Mouse (Mus musculus): ENCODE data around the gene Cog8.
"Not testable (repeated sequence)": the region's sequence is repeated elsewhere in the genome, so short reads cannot be mapped to it uniquely, and the experiment has no call there.

The Cog8 gene

GRCm38 (mm10) chr8:107040632-107041031, 15.9 kb downstream of the Cog8 start:
- no peak for DNase-seq

DNA sequence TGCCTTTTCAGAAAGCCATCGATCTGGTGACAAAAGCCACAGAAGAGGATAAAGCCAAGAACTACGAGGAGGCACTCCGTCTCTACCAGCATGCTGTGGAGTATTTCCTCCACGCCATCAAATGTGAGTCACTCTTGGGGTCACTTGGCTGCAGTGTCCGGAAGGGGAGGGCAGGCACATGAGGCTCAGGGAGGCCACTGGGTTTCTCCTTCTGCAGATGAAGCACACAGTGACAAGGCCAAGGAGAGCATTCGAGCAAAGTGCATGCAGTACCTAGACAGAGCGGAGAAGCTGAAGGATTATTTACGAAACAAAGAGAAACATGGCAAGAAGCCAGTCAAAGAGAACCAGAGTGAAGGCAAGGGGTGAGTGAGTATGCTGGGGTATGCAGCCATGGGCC, 19.9 kb downstream of the Cog8 start:
- no peak for DNase-seq

- no peak for DNase-seq
Observed at GRCm38 (mm10) chr8:107035641-107036040, 20.8 kb downstream of the Cog8 start.

GRCm38 (mm10) chr8:107033609-107034008, 22.9 kb downstream of the Cog8 start:
- not testable (repeated sequence) for DNase-seq

DNA sequence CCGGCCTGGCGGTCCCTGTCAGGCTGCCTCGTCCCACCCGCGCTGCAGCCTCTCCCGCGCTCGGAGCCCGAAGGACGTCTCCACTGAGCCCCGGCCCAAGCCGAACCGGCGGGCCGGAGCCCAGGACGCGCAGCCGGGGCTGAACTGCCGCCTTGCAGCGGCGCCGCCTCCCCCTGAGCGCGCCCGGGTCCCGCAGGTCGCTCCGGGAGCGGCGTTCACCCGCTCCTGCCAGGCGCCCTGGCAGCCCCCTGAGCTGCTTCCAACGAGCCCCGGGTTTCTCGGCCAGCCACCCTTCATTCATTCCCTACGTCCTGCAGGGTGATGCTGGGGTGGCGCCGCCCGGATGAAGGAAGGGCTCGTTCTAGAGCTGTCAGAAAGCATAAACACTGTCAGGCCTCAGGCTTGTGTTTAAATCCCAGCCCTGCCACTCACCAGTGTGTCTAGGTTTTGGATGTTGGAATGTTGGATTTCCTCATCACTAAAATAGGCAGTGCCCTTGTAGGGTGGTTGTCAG, 24.9 kb downstream of the Cog8 start:
- DNase-seq: no peak

DNA sequence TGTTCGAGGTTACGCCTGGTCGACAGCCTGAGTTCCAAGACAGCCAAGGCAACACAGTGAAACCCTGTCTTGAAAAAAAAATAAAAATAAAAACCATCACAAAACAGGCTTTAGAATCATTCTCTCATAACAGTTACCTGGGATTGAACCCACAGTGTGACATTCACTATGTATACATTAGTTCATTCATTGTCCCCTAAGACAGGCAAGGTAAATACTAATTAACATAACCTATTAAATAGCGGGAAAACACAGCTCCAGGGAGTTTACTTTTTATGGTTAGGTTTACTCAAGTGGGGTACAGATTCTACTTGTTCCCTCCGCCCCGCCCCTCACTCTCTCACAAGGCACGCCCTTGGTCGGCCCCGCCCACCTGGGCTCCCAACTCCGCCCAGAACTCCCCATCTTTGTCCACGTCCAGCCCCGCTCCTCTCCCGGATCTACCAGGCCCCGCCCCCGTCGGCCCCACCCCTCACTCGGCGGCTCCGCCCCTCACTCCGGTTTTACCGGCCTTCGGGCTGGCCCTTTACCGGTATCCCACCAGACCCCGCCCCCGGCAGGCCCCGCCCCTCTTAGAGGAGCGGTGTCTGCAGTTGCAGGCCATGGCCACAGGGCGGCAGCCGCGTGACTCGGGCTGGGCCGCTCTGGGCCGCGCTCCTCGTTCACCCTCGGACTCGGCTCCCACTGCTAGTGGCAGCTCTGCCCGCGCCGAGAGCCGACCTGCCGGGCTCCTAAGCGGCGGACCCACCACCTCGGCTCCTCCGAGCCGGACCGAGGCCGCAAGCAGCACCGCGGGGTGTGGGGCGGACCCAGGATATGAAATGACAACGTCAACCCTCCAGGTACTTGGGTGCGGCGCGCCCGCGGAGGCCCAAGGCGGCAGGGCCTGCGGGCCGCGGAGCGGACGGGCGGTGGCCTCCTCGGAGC, 25.6 kb downstream of the Cog8 start, which contains the start of gene Vps4a:
Vps4a (plus strand) TSS at position 573 of the 927 bp plus-strand sequence.
- peak; percentile 98 to 99 for DNase-seq

- no peak for DNase-seq
Observed at GRCm38 (mm10) chr8:107030058-107030457, 26.4 kb downstream of the Cog8 start.

DNA sequence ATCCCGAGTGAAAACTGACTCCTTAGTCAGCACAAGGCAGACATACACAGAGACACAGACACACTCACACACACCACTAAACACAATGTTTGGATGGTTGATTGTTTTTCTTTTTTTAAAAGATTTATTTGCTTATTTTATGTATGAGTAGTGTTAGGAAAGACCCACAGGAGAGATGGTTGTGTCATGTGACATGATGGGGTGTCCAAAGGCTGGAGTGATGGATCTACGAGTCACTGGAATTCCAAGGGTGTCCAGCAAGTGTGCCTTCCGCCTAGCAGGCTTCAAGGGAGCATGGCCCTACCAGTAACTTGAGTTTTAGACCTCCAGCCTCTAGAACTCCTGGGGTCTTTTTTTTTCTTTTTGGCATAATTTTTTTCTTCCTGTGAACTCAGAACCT, 27.2 kb downstream of the Cog8 start:
- no peak for DNase-seq

DNA sequence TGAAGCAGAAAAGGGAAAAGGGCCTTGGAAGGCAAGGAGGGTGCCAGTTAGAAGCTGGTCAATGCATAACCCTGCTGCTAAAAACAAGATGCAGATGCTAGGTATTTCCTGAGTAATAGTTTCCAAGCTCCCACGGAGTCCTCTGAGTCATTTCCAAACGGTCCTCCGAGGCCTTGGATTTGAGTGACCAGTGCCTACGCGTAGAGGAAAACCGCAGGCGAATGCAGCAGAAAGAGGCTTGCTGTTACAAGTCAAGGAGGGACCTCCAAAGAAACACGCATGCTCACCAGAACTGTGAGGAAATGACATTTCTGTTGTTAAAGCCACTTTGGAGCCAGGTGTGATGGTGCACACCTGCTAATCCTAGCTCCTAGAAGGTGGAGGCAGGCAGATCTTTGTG, 33.0 kb downstream of the Cog8 start:
- no peak for DNase-seq

DNA sequence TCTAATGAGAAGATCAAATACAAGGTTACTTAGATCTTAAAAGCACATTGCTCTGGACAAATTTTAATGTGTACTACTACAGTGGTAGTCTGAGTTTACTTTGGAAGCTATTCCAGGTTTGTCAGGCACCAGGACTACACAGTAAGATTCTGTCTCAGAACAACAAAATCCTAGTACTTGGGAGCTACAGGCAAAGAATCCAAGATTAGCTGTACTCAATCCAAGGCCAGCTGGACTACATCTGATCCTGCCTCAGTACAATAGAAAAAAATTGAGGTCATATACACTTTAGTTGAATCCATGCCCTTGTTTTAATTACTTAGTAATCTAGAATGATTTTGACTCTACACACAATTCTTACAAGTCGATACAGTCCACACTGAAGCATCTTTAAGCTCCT, 41.6 kb downstream of the Cog8 start:
- DNase-seq: no peak

DNA sequence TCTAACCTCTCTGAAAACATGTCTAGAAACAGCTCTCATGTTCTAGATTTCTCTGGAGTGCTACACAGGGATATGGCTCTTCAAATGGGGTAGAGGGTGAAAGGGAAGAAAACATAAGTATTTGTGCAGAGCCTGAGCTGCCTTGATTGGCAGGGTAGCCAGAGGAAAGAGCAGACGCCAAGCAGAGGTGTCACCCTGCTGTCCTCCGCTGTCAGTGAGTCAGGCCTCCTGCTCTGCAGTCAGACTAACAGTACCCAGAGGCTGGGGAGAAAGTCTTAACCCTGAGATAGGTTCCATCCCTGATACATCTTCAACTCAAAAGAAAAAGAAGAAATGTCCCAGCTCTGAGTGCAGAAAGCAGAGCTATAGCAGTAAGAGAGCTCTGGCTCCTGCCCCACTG, 43.8 kb downstream of the Cog8 start:
- DNase-seq: no peak

GRCm38 (mm10) chr8:107007795-107008194, 48.7 kb downstream of the Cog8 start:
- DNase-seq: no peak

DNA sequence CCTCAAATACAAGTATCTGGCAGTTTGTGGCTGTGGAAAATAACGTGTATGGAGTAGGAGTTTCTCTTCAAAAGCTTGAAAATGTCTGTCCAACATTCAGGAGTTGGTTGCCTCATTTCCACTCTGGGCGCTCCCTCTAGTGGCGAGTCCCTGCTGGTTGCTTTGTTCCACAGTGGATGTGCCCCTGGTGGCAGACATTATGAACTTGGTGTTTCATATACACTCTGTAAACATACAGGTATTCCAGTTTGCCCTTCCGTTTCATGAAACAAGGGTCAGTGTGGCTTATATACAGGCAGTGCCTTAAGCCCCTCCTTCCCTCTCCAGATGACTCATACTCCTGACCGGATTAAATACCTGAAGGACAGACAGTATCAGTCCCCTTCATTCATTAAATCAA, 54.0 kb downstream of the Cog8 start:
- peak; percentile 96 to 97 for DNase-seq

- DNase-seq: peak; percentile 55 to 66
Observed at GRCm38 (mm10) chr8:106999068-106999467, 57.4 kb downstream of the Cog8 start.

DNA sequence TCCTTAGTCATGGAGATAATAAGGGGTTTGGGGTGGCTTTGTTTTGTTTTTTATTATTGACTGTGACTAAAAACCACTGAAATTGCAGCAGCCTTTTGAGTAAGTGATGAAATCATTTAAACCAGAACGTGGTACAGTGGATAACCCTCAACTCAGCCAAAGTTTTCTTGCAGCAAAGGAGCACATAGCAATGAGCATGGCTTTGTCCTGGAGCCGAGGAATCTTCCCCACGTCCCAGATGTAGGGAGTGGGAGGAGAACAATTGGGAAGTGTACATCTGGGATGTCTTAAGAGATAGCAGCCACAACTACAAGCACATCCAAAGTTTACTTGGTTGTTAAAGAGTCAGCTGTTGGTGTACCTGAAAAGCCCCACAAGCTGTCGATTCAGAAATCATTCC, 59.1 kb downstream of the Cog8 start:
- no peak for DNase-seq

- not testable (repeated sequence) for DNase-seq
Observed at GRCm38 (mm10) chr8:106996339-106996738, 60.1 kb downstream of the Cog8 start.

All from kidney, postnatal 4 days (tissue).